Mouse (Mus musculus) MEL (cell line): ENCODE results near the gene Zfp106. TPM values are rescaled to one million over a fixed set of nuclear protein-coding genes. Genes with fewer than 3 reads are reported as not detected.

Experiments used
- DNase-seq: peaks from one replicate; pipeline ENCODE4 v3.0.0; 2011; ENCODE audit warnings: low read depth, low spot score
- H3K27ac ChIP-seq: 2 replicates; pipeline ENCODE4 v1.5.1; 2012; ENCODE audit warnings: low read depth, mild to moderate bottlenecking, control low read depth, low read length, moderate library complexity; ENCODE audit not compliant: control insufficient read depth
- H3K27me3 ChIP-seq, 2 experiments: fragments of 150-350 bp in 1 of 2; sonication (generic) in 1 of 2; 2 replicates each; pipeline ENCODE4 v1.6.1; 2012; ENCODE audit warnings: low read length in 2 of 2, mild to moderate bottlenecking in 2 of 2, improper control_type of control experiment in 1 of 2, moderate library complexity in 1 of 2; ENCODE audit not compliant: insufficient read depth in 2 of 2, control insufficient read depth in 1 of 2
- H3K36me3 ChIP-seq, 2 experiments: 2 replicates each; pipeline ENCODE4 v1.6.1; 2012 to 2014; ENCODE audit warnings: low read length in 2 of 2, improper control_type of control experiment in 1 of 2, inconsistent platforms in 1 of 2, mild to moderate bottlenecking in 1 of 2; ENCODE audit not compliant: insufficient read depth in 2 of 2, control insufficient read depth in 1 of 2
- H3K4me1 ChIP-seq, 2 experiments: fragments of 150-350 bp in 1 of 2; sonication (generic) in 1 of 2; 2 replicates each; pipeline ENCODE4 v1.6.1; 2012; ENCODE audit warnings: low read length in 2 of 2, improper control_type of control experiment in 1 of 2, mild to moderate bottlenecking in 1 of 2; ENCODE audit not compliant: insufficient read depth in 2 of 2, control insufficient read depth in 1 of 2
- H3K4me3 ChIP-seq, 2 experiments: fragments of 150-350 bp in 1 of 2; sonication (generic) in 1 of 2; 2 replicates each; pipeline ENCODE4 v1.5.1; 2012; ENCODE audit warnings: low read depth in 2 of 2, low read length in 2 of 2, mild to moderate bottlenecking in 2 of 2, moderate library complexity in 2 of 2, control low read depth in 1 of 2, improper control_type of control experiment in 1 of 2; ENCODE audit not compliant: control insufficient read depth in 1 of 2, insufficient read depth in 1 of 2
- H3K79me2 ChIP-seq: 2 replicates; pipeline ENCODE4 v1.6.1; 2012; ENCODE audit warnings: mild to moderate bottlenecking, low read length, moderate library complexity; ENCODE audit not compliant: control insufficient read depth, poor library complexity, insufficient read depth
- H3K9ac ChIP-seq: 2 replicates; pipeline ENCODE4 v1.6.1; 2012; ENCODE audit warnings: low read depth, mild to moderate bottlenecking, control low read depth, low read length, moderate library complexity; ENCODE audit not compliant: control insufficient read depth, poor library complexity, severe bottlenecking
- H3K9me3 ChIP-seq: fragments of 150-350 bp; sonication (generic); replicated peaks from 2 replicates; pipeline ENCODE4 v1.6.1; 2012; ENCODE audit warnings: mild to moderate bottlenecking, low read length, improper control_type of control experiment, moderate library complexity; ENCODE audit not compliant: insufficient read depth
- CHD1 ChIP-seq: IDR thresholded peaks from 2 replicates; pipeline ENCODE4 v1.6.1; 2012; ENCODE audit warnings: low read depth, mild to moderate bottlenecking, inconsistent platforms, low read length, improper control_type of control experiment
- CHD2 ChIP-seq: IDR thresholded peaks from 2 replicates; pipeline ENCODE4 v1.6.1; 2011; ENCODE audit warnings: low read length, improper control_type of control experiment
- E2F4 ChIP-seq: IDR thresholded peaks from 2 replicates; pipeline ENCODE4 v1.6.1; 2011; ENCODE audit warnings: low read depth, low read length, improper control_type of control experiment, borderline replicate concordance
- EP300 ChIP-seq, 2 experiments: IDR thresholded peaks; 2 replicates each; pipeline ENCODE4 v1.6.1; 2011; ENCODE audit warnings: improper control_type of control experiment in 2 of 2, low read length in 2 of 2, low read depth in 1 of 2, mild to moderate bottlenecking in 1 of 2
- GABPA ChIP-seq: IDR thresholded peaks from 2 replicates; pipeline ENCODE4 v1.6.1; 2012; ENCODE audit warnings: low read depth, mild to moderate bottlenecking, inconsistent platforms, low read length, improper control_type of control experiment, moderate library complexity
- GATA1 ChIP-seq: IDR thresholded peaks from 2 replicates; pipeline ENCODE4 v1.6.1; 2011; ENCODE audit warnings: low read depth, low read length, improper control_type of control experiment
- HCFC1 ChIP-seq: IDR thresholded peaks from 2 replicates; pipeline ENCODE4 v1.6.1; 2012; ENCODE audit warnings: low read depth, mild to moderate bottlenecking, inconsistent platforms, low read length, improper control_type of control experiment, moderate library complexity
- JUND ChIP-seq: IDR thresholded peaks from 2 replicates; pipeline ENCODE4 v1.6.1; 2011; ENCODE audit warnings: low read depth, mild to moderate bottlenecking, improper control_type of control experiment, low read length
- MAFK ChIP-seq: IDR thresholded peaks from 2 replicates; pipeline ENCODE4 v1.6.1; 2011; ENCODE audit warnings: low read depth, mild to moderate bottlenecking, low read length, improper control_type of control experiment, borderline replicate concordance
- MXI1 ChIP-seq: IDR thresholded peaks from 2 replicates; pipeline ENCODE4 v1.6.1; 2011; ENCODE audit warnings: mild to moderate bottlenecking, low read depth, low read length, improper control_type of control experiment
- MYB ChIP-seq: IDR thresholded peaks from 2 replicates; pipeline ENCODE4 v1.6.1; 2011; ENCODE audit warnings: mild to moderate bottlenecking, low read depth, low read length, improper control_type of control experiment
- NRF1 ChIP-seq: IDR thresholded peaks from 2 replicates; pipeline ENCODE4 v1.6.1; 2014; ENCODE audit warnings: low read depth, mild to moderate bottlenecking, inconsistent platforms, low read length, improper control_type of control experiment, moderate library complexity; ENCODE audit not compliant: poor library complexity, insufficient read depth, severe bottlenecking
- POLR2A ChIP-seq, 2 experiments: IDR thresholded peaks; 2 replicates each; pipeline ENCODE4 v1.6.1; 2011 to 2012; ENCODE audit warnings: low read length in 2 of 2, mild to moderate bottlenecking in 2 of 2, control low read depth in 1 of 2, improper control_type of control experiment in 1 of 2, low read depth in 1 of 2, moderate library complexity in 1 of 2; ENCODE audit not compliant: control insufficient read depth in 1 of 2, insufficient read depth in 1 of 2, poor library complexity in 1 of 2
- POLR2AphosphoS2 ChIP-seq: IDR thresholded peaks from 2 replicates; pipeline ENCODE4 v1.6.1; 2011; ENCODE audit warnings: low read length, improper control_type of control experiment
- POLR2AphosphoS5 ChIP-seq: IDR thresholded peaks from 2 replicates; pipeline ENCODE4 v1.6.1; 2012; ENCODE audit warnings: low read depth, borderline replicate concordance, mild to moderate bottlenecking, inconsistent platforms, low read length, moderate library complexity, mixed read lengths
- RAD21 ChIP-seq: IDR thresholded peaks from 2 replicates; pipeline ENCODE4 v1.6.1; 2011; ENCODE audit warnings: mild to moderate bottlenecking, low read depth, low read length, improper control_type of control experiment
- SIN3A ChIP-seq: IDR thresholded peaks from 2 replicates; pipeline ENCODE4 v1.6.1; 2012; ENCODE audit warnings: low read length, improper control_type of control experiment, inconsistent platforms
- SMC3 ChIP-seq: IDR thresholded peaks from 2 replicates; pipeline ENCODE4 v1.6.1; 2011; ENCODE audit warnings: low read depth, low read length, improper control_type of control experiment
- UBTF ChIP-seq: IDR thresholded peaks from 2 replicates; pipeline ENCODE4 v1.6.1; 2012; ENCODE audit warnings: low read depth, mild to moderate bottlenecking, inconsistent platforms, low read length, improper control_type of control experiment, moderate library complexity, borderline replicate concordance; ENCODE audit not compliant: insufficient read depth
- USF1 ChIP-seq: IDR thresholded peaks from 2 replicates; pipeline ENCODE4 v1.6.1; 2014; ENCODE audit warnings: low read depth, mild to moderate bottlenecking, inconsistent platforms, low read length, improper control_type of control experiment, moderate library complexity
- USF2 ChIP-seq, 2 experiments: IDR thresholded peaks; 2 replicates each; pipeline ENCODE4 v1.6.1; 2011 to 2012; ENCODE audit warnings: improper control_type of control experiment in 2 of 2, low read length in 2 of 2, borderline replicate concordance in 1 of 2, inconsistent platforms in 1 of 2, low read depth in 1 of 2, mild to moderate bottlenecking in 1 of 2; ENCODE audit not compliant: insufficient read depth in 1 of 2
- ZKSCAN1 ChIP-seq: IDR thresholded peaks from 2 replicates; pipeline ENCODE4 v1.6.1; 2012; ENCODE audit warnings: low read depth, mild to moderate bottlenecking, inconsistent platforms, low read length, improper control_type of control experiment, moderate library complexity
- ZNF384 ChIP-seq: IDR thresholded peaks from 2 replicates; pipeline ENCODE4 v1.6.1; 2012; ENCODE audit warnings: low read depth, mild to moderate bottlenecking, inconsistent platforms, low read length, improper control_type of control experiment
- polyA plus RNA-seq, 2 experiments: library from polyadenylated mRNA; stranded (reverse) in 1 of 2; unstranded in 1 of 2; fragments of >175 nt in 1 of 2; fragments of >200 nt in 1 of 2; gene quantifications; 2 replicates each; pipeline versions ENCODE4 v1.2.1 to v1.2.4; 2012; ENCODE audit warnings: low replicate concordance in 2 of 2, low read depth in 1 of 2; ENCODE audit not compliant: insufficient read length in 2 of 2, insufficient read depth in 1 of 2, missing spikeins in 1 of 2
- total RNA-seq: library from RNA; depleted of rRNA; stranded (reverse); fragments of 300-350 nt; gene quantifications from 2 replicates; pipeline ENCODE4 v1.2.3, GENCODE M21; 2012

Gene Zfp106
- total and polyA plus RNA-seq, 3 experiments, result 63.9 to 130 (median 80.6) TPM

- Histone ChIP-seq H3K79me2 (no peaks in the 10 kb centered on the region), H3K4me3 (no peak overlapping the region), H3K9me3 (no peaks in the 10 kb centered on the region), H3K36me3 (no peaks in the 10 kb centered on the region), H3K9ac (no peak overlapping the region), H3K4me1 (no peaks in the 10 kb centered on the region), H3K27me3 (no peaks in the 10 kb centered on the region), H3K27ac (no peak overlapping the region)
- TF ChIP-seq ZNF384, result no peak
- TF ChIP-seq NRF1, result no peak
- no peak for TF ChIP-seq USF2 (IDR thresholded peaks at IDR 0.05; ENCODE audit: borderline replicate concordance in 1 of 2, insufficient read depth in 1 of 2, low read depth in 1 of 2, low read length in 2 of 2)
- TF ChIP-seq RAD21, result no peak
- no peak for TF ChIP-seq CHD2
- TF ChIP-seq USF1, result no peak
- TF ChIP-seq MYB, result no peak
- TF ChIP-seq MAFK, result no peak
- TF ChIP-seq POLR2AphosphoS5, result no peak
- no peak for TF ChIP-seq UBTF
- TF ChIP-seq MXI1, result no peak
- no peak for TF ChIP-seq ZKSCAN1
- DNase-seq, result no peak
Measured at GRCm38 (mm10) chr2:120501136-120501918, 62.3 kb downstream of the Zfp106 start.

GRCm38 (mm10) chr2:120499971-120500471, 63.6 kb downstream of the Zfp106 start:
- H3K9ac ChIP-seq, result no peak overlapping the region
- no peak overlapping the region for H3K27ac ChIP-seq
- no peak for DNase-seq

More at GRCm38 (mm10) chr2:120499971-120500471, 63.6 kb downstream of the Zfp106 start:
- Histone ChIP-seq H3K36me3 (no peaks in the 10 kb centered on the region), H3K79me2 (no peaks in the 10 kb centered on the region), H3K9me3 (no peaks in the 10 kb centered on the region), H3K27me3 (no peaks in the 10 kb centered on the region), H3K4me3 (no peak overlapping the region), H3K4me1 (no peaks in the 10 kb centered on the region)
- TF ChIP-seq USF1, result no peak
- TF ChIP-seq GATA1, result no peak
- TF ChIP-seq SIN3A, result no peak
- no peak for TF ChIP-seq NRF1
- no peak for TF ChIP-seq USF2 (IDR thresholded peaks at IDR 0.05; ENCODE audit: borderline replicate concordance in 1 of 2, insufficient read depth in 1 of 2, low read depth in 1 of 2, low read length in 2 of 2)
- no peak for TF ChIP-seq SMC3
- no peak for TF ChIP-seq GABPA
- TF ChIP-seq EP300 (IDR thresholded peaks at IDR 0.05; ENCODE audit: low read depth in 1 of 2, low read length in 2 of 2), result no peak
- no peak for TF ChIP-seq CHD1
- no peak for TF ChIP-seq JUND
- no peak for TF ChIP-seq HCFC1
- TF ChIP-seq POLR2A (IDR thresholded peaks at IDR 0.05; ENCODE audit: control insufficient read depth in 1 of 2, insufficient read depth in 1 of 2, low read depth in 1 of 2, low read length in 2 of 2, poor library complexity in 1 of 2), result no peak
- no peak for TF ChIP-seq CHD2
- TF ChIP-seq MXI1, result no peak
- TF ChIP-seq RAD21, result no peak
- TF ChIP-seq POLR2AphosphoS2, result no peak
- TF ChIP-seq E2F4, result no peak
